Mouse (Mus musculus) bone marrow macrophage, adult 2 months (primary cell): ENCODE measurements around the gene Pid1.

ENCODE experiments used
- CTCF ChIP-seq: IDR thresholded peaks from 2 replicates; pipeline ENCODE4 v1.5.1; 2012; ENCODE audit warnings: low read depth, mild to moderate bottlenecking, low read length, moderate library complexity
- POLR2A ChIP-seq: IDR thresholded peaks from 2 replicates; pipeline ENCODE4 v1.6.1; 2012; ENCODE audit warnings: mild to moderate bottlenecking, low read depth, low read length, borderline replicate concordance

DNA sequence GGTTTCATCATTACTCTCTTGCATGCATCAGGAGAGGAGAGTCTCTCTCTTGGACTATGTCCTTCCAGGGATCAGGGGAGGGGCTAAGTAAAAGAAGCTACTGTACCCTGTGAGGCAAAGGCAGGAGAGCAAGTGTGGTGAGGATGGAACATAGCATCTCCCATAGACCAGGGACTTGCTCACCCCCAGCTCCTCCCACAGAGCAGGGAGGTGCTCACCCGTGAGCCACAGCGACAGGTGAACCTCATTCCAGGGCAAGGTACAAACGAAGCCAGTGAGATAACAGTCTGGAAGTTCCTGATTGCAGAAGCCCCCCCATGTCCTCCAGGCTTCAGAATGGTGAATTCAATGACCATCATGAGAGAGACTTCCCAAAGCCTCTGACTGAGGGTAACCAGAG, 2.6 kb downstream of the Pid1 start:
- no peak for TF ChIP-seq CTCF
- no peak for TF ChIP-seq POLR2A
